Mouse (Mus musculus): Measurements from ENCODE around the gene Triml1. TPM values are rescaled to one million over a fixed set of nuclear protein-coding genes. Genes with fewer than 3 reads are reported as not detected.

The Triml1 gene
- polyA plus RNA-seq, 1 experiment from 2014 or later, result not detected

Other genes starting within 250 kb of the Triml1 start
- not detected in 2 replicates for gene Triml2, start 39.1 kb upstream of the Triml1 start, polyA plus RNA-seq (2016; fragmentation: Nextera tagmentation; extraction: Ambion mirVana)
- not detected in 2 replicates for gene Zfp42, start 165.5 kb upstream of the Triml1 start, polyA plus RNA-seq (2016; fragmentation: Nextera tagmentation; extraction: Ambion mirVana)

All from liver, embryonic 12.5 days (tissue).